Mouse (Mus musculus) forebrain, embryonic 14.5 days (tissue): ENCODE data around the gene Zbtb18. TPM values are rescaled to one million over a fixed set of nuclear protein-coding genes. Genes with fewer than 3 reads are reported as not detected.

Experiments
- ATAC-seq: fragments of 200-750 bp; cut with Nextera tagmentation; 2 replicates; pipeline ENCODE4 v1.8.0; 2017; ENCODE audit warnings: mild to moderate bottlenecking, moderate library complexity
- DNase-seq: peaks from one replicate; pipeline ENCODE4 v3.0.0-alpha.2; 2015; ENCODE audit warnings: low spot score
- H3K27ac ChIP-seq: fragments of 300-500 bp; sonication (generic); 2 replicates; pipeline ENCODE4 v1.5.1; 2014; ENCODE audit warnings: low read depth, mild to moderate bottlenecking, control low read depth, low read length, moderate library complexity
- H3K27me3 ChIP-seq: fragments of 300-500 bp; sonication (generic); replicated peaks from 2 replicates; pipeline ENCODE4 v1.6.1; 2014; ENCODE audit warnings: low read length, control low read depth, mixed read lengths; ENCODE audit not compliant: control insufficient read depth, insufficient read depth
- H3K36me3 ChIP-seq: fragments of 300-500 bp; sonication (generic); 2 replicates; pipeline ENCODE4 v1.6.1; 2014; ENCODE audit warnings: low read length, control low read depth; ENCODE audit not compliant: control insufficient read depth, insufficient read depth
- H3K4me1 ChIP-seq: fragments of 300-500 bp; sonication (generic); 2 replicates; pipeline ENCODE4 v1.6.1; 2014; ENCODE audit warnings: antibody characterized with exemption, low read length, control low read depth; ENCODE audit not compliant: control insufficient read depth, insufficient read depth
- H3K4me2 ChIP-seq: fragments of 300-500 bp; sonication (generic); 2 replicates; pipeline ENCODE4 v1.6.1; 2014; ENCODE audit warnings: mild to moderate bottlenecking, control low read depth, low read length
- H3K4me3 ChIP-seq: fragments of 300-500 bp; sonication (generic); 2 replicates; pipeline ENCODE4 v1.5.1; 2014; ENCODE audit warnings: low read depth, low read length, control low read depth
- H3K9ac ChIP-seq: fragments of 300-500 bp; sonication (generic); 2 replicates; pipeline ENCODE4 v1.6.1; 2014; ENCODE audit warnings: mild to moderate bottlenecking, low read length, control low read depth, moderate library complexity
- H3K9me3 ChIP-seq: fragments of 300-500 bp; sonication (generic); replicated peaks from 2 replicates; pipeline ENCODE4 v1.6.1; 2016; ENCODE audit warnings: low read length, control low read depth, mixed read lengths; ENCODE audit not compliant: control insufficient read depth
- WGBS: fragments of 180-500 bp; shearing (Covaris S2); extraction: QIAGEN DNeasy Blood & Tissue Kit; methylation state at CpG from one replicate; pipeline ENCODE4 v1.1.7; 2014; 5-methylcytosine and 5-hydroxymethylcytosine counted together
- polyA plus RNA-seq: library from polyadenylated mRNA; unstranded; fragments of >200 nt; fragmentation: Nextera tagmentation; extraction: Ambion mirVana; gene quantifications from 2 replicates; pipeline ENCODE4 v1.2.1, GENCODE M21; 2014

The Zbtb18 gene
- polyA plus RNA-seq, 1 experiment from 2014 or later = 102 TPM

DNA sequence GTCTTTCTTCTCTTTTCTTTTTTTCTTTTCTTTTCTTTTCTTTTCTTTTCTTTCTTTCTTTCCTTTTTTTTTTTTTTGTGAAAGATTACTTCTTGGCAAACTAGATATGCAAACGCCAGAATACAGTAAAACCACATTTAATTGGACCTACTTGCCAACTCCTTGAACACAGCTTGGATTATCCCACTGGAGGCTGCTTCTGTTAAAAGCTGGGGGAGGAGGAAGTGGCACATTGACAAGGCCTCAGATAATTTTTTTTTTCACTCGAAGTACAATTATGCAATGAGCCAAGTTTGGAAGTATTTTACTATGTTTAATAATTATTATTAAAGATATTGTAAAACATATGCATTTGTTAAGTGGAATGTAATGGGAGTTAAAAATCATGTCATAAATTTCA, 17.4 kb downstream of the Zbtb18 start:
- 0 out of 2 replicates have a peak, but pooled peaks have one; percentile 33 for ATAC-seq
- H3K9ac ChIP-seq = no peak overlapping the region
- no peak overlapping the region for H3K4me2 ChIP-seq

DNA sequence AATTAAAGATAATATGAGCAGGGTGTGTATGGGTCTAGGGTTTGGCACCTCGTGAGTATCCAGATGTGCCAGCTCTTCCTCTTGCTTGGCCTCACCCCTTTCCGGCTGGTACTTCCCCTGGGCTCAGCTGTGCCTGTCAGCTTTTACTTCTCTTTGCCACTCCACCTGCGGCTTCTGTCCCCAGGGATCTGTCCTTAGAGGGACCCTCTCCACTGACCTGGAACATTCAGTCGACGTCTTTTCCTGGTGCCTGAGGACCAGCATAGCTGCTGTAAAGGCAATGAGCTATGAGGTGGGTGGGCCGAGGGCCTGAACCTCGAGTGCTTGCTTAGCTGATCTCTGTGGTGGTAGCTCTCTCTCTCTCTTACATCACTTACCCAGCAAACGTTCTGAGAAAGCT, 25.0 kb downstream of the Zbtb18 start:
- WGBS = 80% methylated on average over 8 of the region's 8 CpGs
- H3K4me2 ChIP-seq = no peak overlapping the region
- no peak overlapping the region for H3K27ac ChIP-seq
- ATAC-seq (no peak), DNase-seq (no peak)
- H3K4me1 ChIP-seq = no peaks in the 10 kb centered on the region
- no peak overlapping the region for H3K9ac ChIP-seq
- no peaks in the 10 kb centered on the region for H3K27me3 ChIP-seq
- no peaks in the 10 kb centered on the region for H3K9me3 ChIP-seq
- H3K36me3 ChIP-seq = no peaks in the 10 kb centered on the region
- H3K4me3 ChIP-seq = no peak overlapping the region

More for the DNA sequence above, 17.4 kb downstream of the Zbtb18 start:
- Histone ChIP-seq H3K9me3 (no peaks in the 10 kb centered on the region), H3K27ac (peak overlapping the region; percentile 90; the same call in 1 of the 2 replicates), H3K4me3 (no peak overlapping the region), H3K36me3 (no peaks in the 10 kb centered on the region), H3K4me1 (peaks cover 27% of the 10 kb centered on the region), H3K27me3 (no peaks in the 10 kb centered on the region)
- 15% methylated on average over 2 of the region's 2 CpGs for WGBS
- DNase-seq = peak; percentile 89

DNA sequence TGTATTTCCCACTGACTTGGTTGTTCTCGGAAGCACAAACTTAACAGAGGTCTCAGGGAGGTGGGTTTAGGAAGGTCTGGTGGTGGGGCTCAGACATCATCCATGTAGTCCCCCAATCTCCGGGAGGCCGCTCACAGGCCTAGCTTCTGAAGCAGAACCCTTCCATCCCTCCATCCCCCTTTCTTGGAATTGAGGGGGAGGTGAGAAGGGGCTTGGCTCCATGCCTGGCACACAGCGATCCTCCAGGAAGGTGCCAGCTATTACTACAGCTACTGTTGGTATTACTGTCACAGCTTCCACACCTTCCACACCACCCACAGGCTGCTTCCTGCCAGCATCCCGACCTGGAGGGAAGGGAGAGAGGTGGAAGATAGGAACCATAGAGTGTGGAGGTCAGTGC, 26.3 kb downstream of the Zbtb18 start:
- no peaks in the 10 kb centered on the region for H3K4me1 ChIP-seq
- no peaks in the 10 kb centered on the region for H3K27me3 ChIP-seq
- H3K36me3 ChIP-seq = no peaks in the 10 kb centered on the region
- H3K4me2 ChIP-seq = no peak overlapping the region
- H3K27ac ChIP-seq = no peak overlapping the region
- H3K9me3 ChIP-seq = no peaks in the 10 kb centered on the region
- no peak overlapping the region for H3K4me3 ChIP-seq
- no peak overlapping the region for H3K9ac ChIP-seq
- 62% methylated on average over 5 of the region's 5 CpGs for WGBS
- DNase-seq (no peak), ATAC-seq (peak; percentile 72)

DNA sequence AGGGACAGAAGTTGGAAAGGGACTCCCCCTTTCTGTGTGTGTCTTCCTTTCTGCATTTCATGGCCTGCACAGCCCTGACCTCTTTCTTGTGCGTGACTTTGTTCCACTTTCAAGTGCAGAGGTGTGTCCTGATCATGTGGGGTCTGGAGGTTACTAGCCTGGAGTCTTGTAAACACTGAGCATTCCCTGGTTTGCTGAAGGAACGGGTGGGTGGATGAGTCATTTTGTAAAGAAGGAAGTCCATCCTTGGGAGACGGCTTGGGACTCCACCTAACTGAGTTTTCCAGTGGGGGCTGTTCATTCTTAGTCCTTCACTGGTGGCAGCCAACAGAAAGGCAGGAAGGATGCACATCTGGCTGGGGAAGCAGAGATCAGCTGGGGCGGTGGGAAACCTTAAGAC, 27.9 kb downstream of the Zbtb18 start:
- Histone ChIP-seq H3K9ac (no peak overlapping the region), H3K4me2 (no peak overlapping the region), H3K27me3 (no peaks in the 10 kb centered on the region), H3K27ac (no peak overlapping the region), H3K4me3 (no peak overlapping the region), H3K36me3 (no peaks in the 10 kb centered on the region), H3K4me1 (no peaks in the 10 kb centered on the region), H3K9me3 (no peaks in the 10 kb centered on the region)
- DNase-seq = no peak
- no peak for ATAC-seq
- WGBS = 82% methylated on average over 4 of the region's 4 CpGs

DNA sequence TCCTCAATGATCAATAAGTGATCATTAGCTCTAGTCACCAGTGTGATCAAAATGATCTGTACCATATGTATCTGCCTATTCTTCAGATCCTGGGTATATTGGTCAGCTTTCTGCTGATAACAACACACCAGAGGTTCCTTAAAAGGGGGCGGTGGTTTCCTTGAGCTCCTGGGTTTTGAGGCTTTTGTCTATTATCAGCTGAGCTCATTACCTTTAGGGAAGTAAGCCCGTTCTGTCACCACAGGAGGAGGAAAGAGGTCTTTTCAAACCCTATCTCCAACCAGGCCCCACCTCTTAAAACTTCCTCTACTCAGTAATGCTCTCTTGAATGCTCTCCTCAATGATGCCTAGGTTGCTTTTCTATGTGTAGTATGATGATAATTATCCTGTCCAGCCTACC, 28.8 kb downstream of the Zbtb18 start:
- no peak overlapping the region for H3K4me3 ChIP-seq
- H3K9ac ChIP-seq = no peak overlapping the region
- no peaks in the 10 kb centered on the region for H3K27me3 ChIP-seq
- ATAC-seq = no peak
- no peaks in the 10 kb centered on the region for H3K4me1 ChIP-seq
- DNase-seq = no peak
- WGBS = 61% methylated on average over 2 of the region's 2 CpGs
- H3K36me3 ChIP-seq = no peaks in the 10 kb centered on the region
- no peaks in the 10 kb centered on the region for H3K9me3 ChIP-seq
- H3K4me2 ChIP-seq = no peak overlapping the region
- H3K27ac ChIP-seq = no peak overlapping the region

GRCm38 (mm10) chr1:177475542-177476197, 33.5 kb downstream of the Zbtb18 start:
- H3K4me2 ChIP-seq = no peak overlapping the region
- no peaks in the 10 kb centered on the region for H3K27me3 ChIP-seq
- DNase-seq (no peak), ATAC-seq (no peak)
- H3K9me3 ChIP-seq = no peaks in the 10 kb centered on the region
- no peak overlapping the region for H3K4me3 ChIP-seq
- no peak overlapping the region for H3K9ac ChIP-seq
- peaks cover 4% of the 10 kb centered on the region; the same call in 1 of the 2 replicates for H3K4me1 ChIP-seq
- H3K27ac ChIP-seq = no peak overlapping the region
- H3K36me3 ChIP-seq = no peaks in the 10 kb centered on the region
- WGBS = 82% methylated on average over 13 of the region's 13 CpGs

DNA sequence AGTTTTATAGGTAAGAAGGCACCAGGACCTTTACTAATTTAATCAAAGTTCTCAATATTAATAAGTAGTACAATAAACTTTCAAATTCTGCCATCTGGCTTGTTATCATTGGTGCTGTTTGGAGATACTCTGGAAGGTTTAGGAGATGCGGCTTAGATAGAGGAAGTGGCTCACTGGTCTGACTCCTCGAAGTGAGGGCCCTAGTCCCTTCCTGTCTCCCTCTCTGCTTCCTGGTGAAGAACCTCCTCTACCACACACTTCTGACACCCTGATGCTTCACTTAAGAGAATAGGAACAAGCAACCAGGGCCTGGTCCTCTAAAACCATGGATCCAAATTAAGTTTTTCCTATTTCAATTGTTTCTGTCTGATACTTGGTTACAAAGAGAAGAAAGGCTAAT, 36.4 kb downstream of the Zbtb18 start:
- H3K9ac ChIP-seq = no peak overlapping the region
- 0 out of 2 replicates have a peak overlapping the region, but pooled peaks have one; percentile 71 for H3K27ac ChIP-seq
- no peaks in the 10 kb centered on the region for H3K27me3 ChIP-seq
- no peak overlapping the region for H3K4me2 ChIP-seq
- no peak overlapping the region for H3K4me3 ChIP-seq
- H3K4me1 ChIP-seq = peaks cover 4% of the 10 kb centered on the region; the same call in 1 of the 2 replicates
- 86% methylated on average over 2 of the region's 2 CpGs for WGBS
- ATAC-seq (no peak), DNase-seq (no peak)
- H3K9me3 ChIP-seq = no peaks in the 10 kb centered on the region
- H3K36me3 ChIP-seq = no peaks in the 10 kb centered on the region

- peak overlapping the region; percentile 71 for H3K27ac ChIP-seq
- no peak overlapping the region for H3K4me2 ChIP-seq
- no peak overlapping the region for H3K4me3 ChIP-seq
- DNase-seq (peak; percentile 91), ATAC-seq (peak; percentile 91)
- no peaks in the 10 kb centered on the region for H3K36me3 ChIP-seq
- no peak overlapping the region for H3K9ac ChIP-seq
- H3K4me1 ChIP-seq = peaks cover 5% of the 10 kb centered on the region; the same call in 1 of the 2 replicates
- no peaks in the 10 kb centered on the region for H3K27me3 ChIP-seq
- WGBS = 22% methylated on average over 10 of the region's 10 CpGs
- no peaks in the 10 kb centered on the region for H3K9me3 ChIP-seq
Measured at GRCm38 (mm10) chr1:177479356-177480004, 37.3 kb downstream of the Zbtb18 start.

DNA sequence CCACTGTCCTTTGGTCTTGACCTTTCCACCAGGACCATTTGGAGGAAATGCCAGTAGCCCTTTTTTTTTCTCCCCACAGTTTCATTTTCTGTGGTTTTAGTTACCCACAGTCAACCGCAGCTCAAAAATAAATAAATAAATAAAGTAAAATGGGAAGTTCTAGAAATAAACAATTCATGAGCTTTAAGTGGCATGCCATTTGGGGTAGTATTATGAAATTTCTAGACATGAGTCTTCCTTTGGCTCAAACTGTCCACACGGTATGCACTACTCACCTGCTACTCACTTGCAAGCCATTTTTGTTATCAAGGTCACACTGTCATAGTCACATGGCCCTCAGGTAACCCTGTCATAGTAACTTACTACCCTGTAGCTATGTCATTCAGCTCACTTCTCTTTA, 41.5 kb downstream of the Zbtb18 start:
- Histone ChIP-seq H3K27ac (no peak overlapping the region), H3K9ac (no peak overlapping the region), H3K4me1 (peaks cover 14% of the 10 kb centered on the region), H3K4me3 (no peak overlapping the region), H3K27me3 (no peaks in the 10 kb centered on the region; the same call in 1 of the 2 replicates), H3K36me3 (no peaks in the 10 kb centered on the region), H3K9me3 (no peaks in the 10 kb centered on the region), H3K4me2 (no peak overlapping the region)
- no peak for DNase-seq
- ATAC-seq = no peak
- 94% methylated on average over 2 of the region's 2 CpGs for WGBS
